Comparison of ENCODE assay signal across 26 mouse cellular contexts in the genomic region with DNA sequence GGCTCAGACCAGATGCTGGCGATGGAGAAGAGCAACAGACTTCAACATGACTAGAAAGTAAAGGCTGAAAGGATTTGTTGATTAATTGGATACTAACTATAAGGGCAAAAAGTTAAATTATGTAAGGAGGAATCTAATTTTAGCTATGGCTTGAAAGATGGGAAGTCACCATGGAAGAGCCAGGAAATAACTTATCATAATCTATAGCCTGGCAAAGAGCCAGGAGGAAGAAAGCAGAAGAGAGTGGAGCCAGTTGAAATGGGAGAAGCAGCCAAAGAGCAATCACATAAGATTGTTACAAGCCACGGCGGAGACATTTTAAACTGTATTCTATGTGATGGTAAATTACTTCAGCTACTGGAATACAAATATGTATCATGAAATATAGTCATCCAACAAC. TPM values are rescaled to one million over a fixed set of nuclear protein-coding genes. Genes with fewer than 3 reads are reported as not detected.
DNase-seq lines count a peak whose midpoint lies in the region; ATAC-seq and TF ChIP-seq lines count a peak whose summit lies in the region.
"Had no signal": no experiment of that assay in that cellular context is flagged by ENCODE, and none has a peak within 500 bp of the region (broad histone marks: within the 10 kb centered on the region; RNA-seq: fewer than 3 reads in every experiment).

No protein-coding gene starts in this region.

- intact Hi-C loops in heart, postnatal 25 days (cut with DNase I): no loop called here

- no peak overlapping the region for H3K4me3 ChIP-seq in heart, embryonic 16.5 days (ENCODE audit: low read length)
- H3K4me3 ChIP-seq in liver, embryonic 16.5 days (ENCODE audit: low read depth, low read length): no peak overlapping the region
- H3K4me3 ChIP-seq in intestine, postnatal 0 days (ENCODE audit: low read depth, low read length): no peak overlapping the region
- no peak overlapping the region for H3K4me3 ChIP-seq in hindbrain, embryonic 14.5 days (replicated peaks; ENCODE audit: low read length)
- H3K4me3 ChIP-seq: embryonic facial prominence, embryonic 12.5 days; heart, adult 2 months; midbrain, embryonic 10.5 days had no signal

- H3K27ac ChIP-seq in heart, embryonic 16.5 days (ENCODE audit: low read length): peak overlapping the region; percentile 6
- 0 out of 2 replicates have a peak overlapping the region, but pooled peaks have one; percentile 43 for H3K27ac ChIP-seq in liver, embryonic 16.5 days (ENCODE audit: low read length)
- peak overlapping the region; percentile 81 for H3K27ac ChIP-seq in intestine, postnatal 0 days (ENCODE audit: low read depth, low read length)
- no peak overlapping the region for H3K27ac ChIP-seq in hindbrain, embryonic 14.5 days
- H3K27ac ChIP-seq: embryonic facial prominence, embryonic 12.5 days; heart, adult 2 months; hindbrain, postnatal 0 days; macrophage; midbrain, embryonic 10.5 days had no signal

- no peaks in the 10 kb centered on the region for H3K27me3 ChIP-seq in heart, embryonic 16.5 days (ENCODE audit: control insufficient read depth, insufficient read depth, low read length)
- H3K27me3 ChIP-seq in liver, embryonic 16.5 days (ENCODE audit: control insufficient read depth, insufficient read depth, low read depth, low read length): no peaks in the 10 kb centered on the region
- H3K27me3 ChIP-seq in intestine, postnatal 0 days (replicated peaks; ENCODE audit: control insufficient read depth, insufficient read depth, low read length): no peaks in the 10 kb centered on the region
- no peaks in the 10 kb centered on the region for H3K27me3 ChIP-seq in hindbrain, embryonic 14.5 days (ENCODE audit: control insufficient read depth, insufficient read depth, low read length)
- H3K27me3 ChIP-seq: CH12.LX; embryonic facial prominence, embryonic 12.5 days had no signal

- no peaks in the 10 kb centered on the region for H3K36me3 ChIP-seq in heart, embryonic 16.5 days (ENCODE audit: control insufficient read depth, insufficient read depth)
- H3K36me3 ChIP-seq in liver, embryonic 16.5 days (ENCODE audit: control insufficient read depth, insufficient read depth): no peaks in the 10 kb centered on the region
- peaks cover 7% of the 10 kb centered on the region; the same call in 1 of the 2 replicates for H3K36me3 ChIP-seq in intestine, postnatal 0 days (ENCODE audit: control insufficient read depth, insufficient read depth)
- H3K36me3 ChIP-seq in hindbrain, embryonic 14.5 days (replicated peaks; ENCODE audit: control insufficient read depth, insufficient read depth): peaks cover 4% of the 10 kb centered on the region; the same call in 1 of the 2 replicates

- H3K9me3 ChIP-seq in heart, embryonic 16.5 days (replicated peaks; ENCODE audit: control insufficient read depth, low read length): no peaks in the 10 kb centered on the region
- H3K9me3 ChIP-seq in liver, embryonic 16.5 days (replicated peaks; ENCODE audit: control insufficient read depth, low read length): no peaks in the 10 kb centered on the region
- H3K9me3 ChIP-seq in intestine, postnatal 0 days (ENCODE audit: control insufficient read depth): no peaks in the 10 kb centered on the region
- H3K9me3 ChIP-seq in hindbrain, embryonic 14.5 days (ENCODE audit: control insufficient read depth, low read length): no peaks in the 10 kb centered on the region
- H3K9me3 ChIP-seq: embryonic facial prominence, embryonic 12.5 days; midbrain, embryonic 10.5 days had no signal

- ATAC-seq in heart, embryonic 16.5 days (replicated peaks; ENCODE audit: extremely low read depth, insufficient read depth, low FRiP score): no peak
- ATAC-seq in liver, embryonic 16.5 days (ENCODE audit: low read depth): no peak
- no peak for ATAC-seq in intestine, postnatal 0 days
- no peak for ATAC-seq in hindbrain, embryonic 14.5 days (ENCODE audit: low FRiP score)
- ATAC-seq: forebrain, embryonic 16.5 days; hindbrain, postnatal 0 days had no signal

- no peak for TF ChIP-seq CTCF in intestine, postnatal 0 days (IDR thresholded peaks at IDR 0.05; ENCODE audit: low read depth)

- WGBS in heart, embryonic 16.5 days: 64% methylated on average over 3 of the region's 3 CpGs
- 78% methylated on average over 3 of the region's 3 CpGs for WGBS in liver, embryonic 16.5 days (ENCODE audit: insufficient replicate concordance)
- 33% methylated on average over 3 of the region's 3 CpGs for WGBS in intestine, postnatal 0 days
- WGBS in hindbrain, embryonic 14.5 days: 88% methylated on average over 3 of the region's 3 CpGs

- no peak for DNase-seq in heart, postnatal 25 days (ENCODE audit: low spot score)
- no peak for DNase-seq in liver
- peak; percentile 21 for DNase-seq in MEL-GATA-1-ER (ENCODE audit: extremely low read depth, low read depth)
- no peak for DNase-seq in hindbrain, embryonic 14.5 days (ENCODE audit: low spot score)
- no peak for DNase-seq in adipocyte (ENCODE audit: low spot score)
- DNase-seq: adrenal gland, adult 2 months; cerebellum, adult 9-10 months; gastrocnemius, postnatal 25 days; heart, adult 2 months; heart, postnatal 36 days; kidney, adult 9 months; layer of hippocampus, postnatal 36 days; right cerebral cortex, postnatal 25 days; thymus, postnatal 14 days had no signal

- no peak overlapping the region for H3K9ac ChIP-seq in heart, embryonic 16.5 days (ENCODE audit: low read length)
- H3K9ac ChIP-seq in liver, embryonic 16.5 days (ENCODE audit: low read depth, low read length): no peak overlapping the region
- H3K9ac ChIP-seq in intestine, postnatal 0 days (ENCODE audit: low read depth, low read length): no peak overlapping the region
- H3K9ac ChIP-seq in hindbrain, embryonic 14.5 days: no peak overlapping the region
- H3K9ac ChIP-seq: embryonic facial prominence, embryonic 12.5 days had no signal

- 0 out of 2 replicates have a peak overlapping the region, but pooled peaks have one; percentile 11 for H3K4me2 ChIP-seq in heart, embryonic 16.5 days (ENCODE audit: low read depth, low read length)
- no peak overlapping the region for H3K4me2 ChIP-seq in liver, embryonic 16.5 days (ENCODE audit: low read depth, low read length)
- H3K4me2 ChIP-seq in intestine, postnatal 0 days (replicated peaks; ENCODE audit: low read depth): peak overlapping the region; percentile 38
- no peak overlapping the region for H3K4me2 ChIP-seq in hindbrain, embryonic 14.5 days (replicated peaks)
- H3K4me2 ChIP-seq: embryonic facial prominence, embryonic 12.5 days had no signal

- H3K4me1 ChIP-seq in heart, embryonic 16.5 days (ENCODE audit: control insufficient read depth, insufficient read depth, low read length): peaks cover 16% of the 10 kb centered on the region
- H3K4me1 ChIP-seq in liver, embryonic 16.5 days (ENCODE audit: control insufficient read depth, low read depth, low read length): peaks cover 63% of the 10 kb centered on the region
- peaks cover 9% of the 10 kb centered on the region; the same call in 1 of the 2 replicates for H3K4me1 ChIP-seq in intestine, postnatal 0 days (replicated peaks; ENCODE audit: control insufficient read depth, insufficient read depth, low read length)
- peaks cover 22% of the 10 kb centered on the region; the same call in 1 of the 2 replicates for H3K4me1 ChIP-seq in hindbrain, embryonic 14.5 days (replicated peaks; ENCODE audit: control insufficient read depth, insufficient read depth, low read length)

RNA-seq across cellular contexts. Expression of a gene that starts 8.1 kb away (rescaled TPM):
- 11.7 and 12.1 TPM in 2 replicates for polyA plus RNA-seq in heart, embryonic 16.5 days (2015; fragmentation: Nextera tagmentation; extraction: Ambion mirVana)
- total RNA-seq in heart, postnatal 25 days (2021): 10 to 100 TPM; 14.8 to 21.9 TPM
- 47.9 and 51.5 TPM in 2 replicates for polyA plus RNA-seq in liver, embryonic 16.5 days (2015; fragmentation: Nextera tagmentation; extraction: Ambion mirVana)
- polyA plus RNA-seq in intestine, postnatal 0 days (2015; fragmentation: Nextera tagmentation; extraction: Ambion mirVana): 119 and 124 TPM in 2 replicates
- polyA plus RNA-seq in hindbrain, embryonic 14.5 days (2014; fragmentation: Nextera tagmentation; extraction: Ambion mirVana): 19.6 and 23.1 TPM in 2 replicates

RNA-seq across cellular contexts. Expression of a gene that starts 8.3 kb away (rescaled TPM):
- polyA plus RNA-seq in heart, embryonic 16.5 days (2015; fragmentation: Nextera tagmentation; extraction: Ambion mirVana): 0.11 and 0.50 TPM in 2 replicates
- not detected for total RNA-seq in heart, postnatal 25 days (2021)
- polyA plus RNA-seq in liver, embryonic 16.5 days (2015; fragmentation: Nextera tagmentation; extraction: Ambion mirVana): not detected in 2 replicates
- 1.4 and 1.5 TPM in 2 replicates for polyA plus RNA-seq in intestine, postnatal 0 days (2015; fragmentation: Nextera tagmentation; extraction: Ambion mirVana)
- polyA plus RNA-seq in hindbrain, embryonic 14.5 days (2014; fragmentation: Nextera tagmentation; extraction: Ambion mirVana): 0.31 and 0.37 TPM in 2 replicates
- total RNA-seq: adrenal gland, adult 2 months; CH12.LX; common myeloid progenitor, adult 5-6 weeks; gastrocnemius, postnatal 25 days; heart, adult 2 months; heart, postnatal 36 days; midbrain, postnatal 0 days; neutrophil, adult 5-6 weeks had no signal
- polyA plus RNA-seq: embryonic facial prominence, embryonic 12.5 days; forebrain, embryonic 16.5 days had no signal

RNA-seq across cellular contexts. Expression of a gene that starts 56.5 kb away (rescaled TPM):
- 21.4 and 22.1 TPM in 2 replicates for polyA plus RNA-seq in heart, embryonic 16.5 days (2015; fragmentation: Nextera tagmentation; extraction: Ambion mirVana)
- total RNA-seq in heart, postnatal 25 days (2021): 1 to 10 TPM; 8.2 to 8.7 TPM
- polyA plus RNA-seq in liver, embryonic 16.5 days (2015; fragmentation: Nextera tagmentation; extraction: Ambion mirVana): 10.1 and 10.4 TPM in 2 replicates
- 18.3 and 19.6 TPM in 2 replicates for polyA plus RNA-seq in intestine, postnatal 0 days (2015; fragmentation: Nextera tagmentation; extraction: Ambion mirVana)
- polyA plus RNA-seq in hindbrain, embryonic 14.5 days (2014; fragmentation: Nextera tagmentation; extraction: Ambion mirVana): 16.6 and 17.9 TPM in 2 replicates

Comparison
In these comparisons a context has a peak if more than half of its experiments do, and no peak if none do; other contexts are left out.
1. H3K4me2 ChIP-seq: peak in heart, embryonic 16.5 days (single experiment) and intestine, postnatal 0 days (single experiment); none in liver, embryonic 16.5 days (single experiment) and hindbrain, embryonic 14.5 days (single experiment).